Mouse (Mus musculus) layer of hippocampus, adult 11-12 months (tissue): ENCODE results near the gene Agtrap.

Source experiments
- DNase-seq: peaks from one replicate; pipeline ENCODE4 v3.0.0; 2022; ENCODE audit warnings: low spot score

The Agtrap gene

GRCm38 (mm10) chr4:148104146-148104545 lies 16.3 kb upstream of the Agtrap start:
- DNase-seq = no peak

- DNase-seq = peak; percentile 76
Measured at GRCm38 (mm10) chr4:148101801-148102527, 14.1 kb upstream of the Agtrap start.

GRCm38 (mm10) chr4:148098666-148099065 lies 10.8 kb upstream of the Agtrap start:
- no peak for DNase-seq

GRCm38 (mm10) chr4:148097936-148098335 lies 10.1 kb upstream of the Agtrap start:
- no peak for DNase-seq

- no peak for DNase-seq
Measured at GRCm38 (mm10) chr4:148095081-148095480, 7.2 kb upstream of the Agtrap start.

GRCm38 (mm10) chr4:148094161-148094560 lies 6.3 kb upstream of the Agtrap start:
- DNase-seq = no peak

GRCm38 (mm10) chr4:148092551-148093271 lies 4.9 kb upstream of the Agtrap start:
- DNase-seq = no peak

- no peak for DNase-seq
Measured at GRCm38 (mm10) chr4:148091181-148091580, 3.4 kb upstream of the Agtrap start.

- DNase-seq = no peak
Measured at GRCm38 (mm10) chr4:148089166-148089565, 1.3 kb upstream of the Agtrap start.

GRCm38 (mm10) chr4:148087091-148087906 lies 532 bp downstream of the Agtrap start:
- DNase-seq = no peak

- DNase-seq = no peak
Measured at GRCm38 (mm10) chr4:148085907-148086305, 1.9 kb downstream of the Agtrap start.

- no peak for DNase-seq
Measured at GRCm38 (mm10) chr4:148085131-148085906, 2.5 kb downstream of the Agtrap start.

GRCm38 (mm10) chr4:148084261-148084714 lies 3.5 kb downstream of the Agtrap start:
- no peak for DNase-seq

- DNase-seq = no peak
Measured at GRCm38 (mm10) chr4:148083176-148083899, 4.5 kb downstream of the Agtrap start.

- peak; percentile 53 for DNase-seq
Measured at GRCm38 (mm10) chr4:148082257-148083044, 5.4 kb downstream of the Agtrap start.

- DNase-seq = no peak
Measured at GRCm38 (mm10) chr4:148081201-148081600, 6.6 kb downstream of the Agtrap start.

- no peak for DNase-seq
Measured at GRCm38 (mm10) chr4:148080597-148080973, 7.2 kb downstream of the Agtrap start.

- no peak for DNase-seq
Measured at GRCm38 (mm10) chr4:148079944-148080596, 7.8 kb downstream of the Agtrap start.

- no peak for DNase-seq
Measured at GRCm38 (mm10) chr4:148079212-148079611, 8.6 kb downstream of the Agtrap start.

- DNase-seq = no peak
Measured at GRCm38 (mm10) chr4:148075881-148076280, 11.9 kb downstream of the Agtrap start.
